Mouse (Mus musculus) G1E (cell line): Measurements from ENCODE around the gene Zfp991.
"Not testable (repeated sequence)": the region's sequence is repeated elsewhere in the genome, so short reads cannot be mapped to it uniquely, and the experiment has no call there.

ENCODE experiments used
- CTCF ChIP-seq: IDR thresholded peaks from 2 replicates; pipeline ENCODE4 v1.5.1; 2012; ENCODE audit warnings: low read depth, low read length, inconsistent platforms, mixed read lengths
- POLR2AphosphoS5 ChIP-seq: IDR thresholded peaks from 2 replicates; pipeline ENCODE4 v1.6.1; 2012; ENCODE audit warnings: low read depth, low read length, inconsistent platforms; ENCODE audit not compliant: insufficient replicate concordance
- TAL1 ChIP-seq: conservative IDR thresholded peaks from 2 replicates; pipeline ENCODE4 v1.6.1; 2012; ENCODE audit warnings: low read depth, low read length, inconsistent platforms, mixed read lengths

- not testable (repeated sequence) for TF ChIP-seq TAL1, POLR2AphosphoS5, CTCF
Observed at GRCm38 (mm10) chr4:147141757-147142156, 9.9 kb downstream of the Zfp991 start.
